Mouse (Mus musculus) myocyte (in vitro differentiated cells): ENCODE measurements at regions not wholly inside any gene's neighbourhood (a gene's known extent, or its start where the extent isn't known, plus 50 kb on each side); places are given as distances from the start of the nearest gene placed in this dataset.

Experiments
- H3K27me3 ChIP-seq: one replicate; pipeline ENCODE4 v1.6.1; 2011; ENCODE audit not compliant: control insufficient read depth, insufficient read depth, insufficient read length
- H3K36me3 ChIP-seq: one replicate; pipeline ENCODE4 v1.6.1; 2011; ENCODE audit not compliant: control insufficient read depth, insufficient read depth
- H3K4me2 ChIP-seq: one replicate; pipeline ENCODE4 v1.6.1; 2011; ENCODE audit warnings: low read depth, control low read depth
- H3K4me3 ChIP-seq: one replicate; pipeline ENCODE4 v1.5.1; 2011; ENCODE audit warnings: mild to moderate bottlenecking, control low read depth, moderate library complexity
- H3K79me2 ChIP-seq: one replicate; pipeline ENCODE4 v1.6.1; 2011; ENCODE audit not compliant: control insufficient read depth, insufficient read depth
- H3ac ChIP-seq: one replicate; pipeline ENCODE4 v1.6.1; 2011; ENCODE audit not compliant: control insufficient read depth, insufficient read length
- CEBPB ChIP-seq: IDR thresholded peaks from 2 replicates; pipeline ENCODE4 v1.6.1; 2011; ENCODE audit warnings: mild to moderate bottlenecking, moderate library complexity; ENCODE audit not compliant: poor library complexity, insufficient read depth, severe bottlenecking
- E2F4 ChIP-seq: IDR thresholded peaks from one replicate; pipeline ENCODE4 v1.6.1; 2011; ENCODE audit warnings: mild to moderate bottlenecking, control low read depth, moderate library complexity; ENCODE audit not compliant: insufficient read depth
- MAX ChIP-seq: IDR thresholded peaks from one replicate; pipeline ENCODE4 v1.6.1; 2011; ENCODE audit warnings: low read depth, mild to moderate bottlenecking, control low read depth
- MYOD1 ChIP-seq, 3 experiments: IDR thresholded peaks; one replicate each; pipeline ENCODE4 v1.6.1; 2011; ENCODE audit warnings: control low read depth in 2 of 3, low read depth in 2 of 3, mild to moderate bottlenecking in 2 of 3, moderate library complexity in 1 of 3; ENCODE audit not compliant: insufficient read length in 2 of 3, control insufficient read depth in 1 of 3
- MYOG ChIP-seq, 3 experiments: IDR thresholded peaks; one replicate each; pipeline ENCODE4 v1.6.1; 2011; ENCODE audit warnings: control low read depth in 2 of 3, low read depth in 2 of 3, mild to moderate bottlenecking in 2 of 3; ENCODE audit not compliant: insufficient read length in 2 of 3, control insufficient read depth in 1 of 3, insufficient read depth in 1 of 3
- POLR2A ChIP-seq: IDR thresholded peaks from one replicate; pipeline ENCODE4 v1.6.1; 2011; ENCODE audit warnings: low read depth, mild to moderate bottlenecking, control low read depth, moderate library complexity; ENCODE audit not compliant: insufficient read length
- POLR2AphosphoS2 ChIP-seq: IDR thresholded peaks from one replicate; pipeline ENCODE4 v1.6.1; 2011; ENCODE audit warnings: low read depth, control low read depth; ENCODE audit not compliant: insufficient read length
- REST ChIP-seq: IDR thresholded peaks from one replicate; pipeline ENCODE4 v1.6.1; 2011; ENCODE audit warnings: mild to moderate bottlenecking, control low read depth, moderate library complexity; ENCODE audit not compliant: insufficient read depth, insufficient read length
- SRF ChIP-seq: IDR thresholded peaks from one replicate; pipeline ENCODE4 v1.6.1; 2011; ENCODE audit warnings: low read depth; ENCODE audit not compliant: control insufficient read depth, insufficient read length
- TCF12 ChIP-seq: IDR thresholded peaks from one replicate; pipeline ENCODE4 v1.6.1; 2011; ENCODE audit warnings: mild to moderate bottlenecking, control low read depth; ENCODE audit not compliant: poor library complexity, insufficient read depth, severe bottlenecking
- TCF3 ChIP-seq: IDR thresholded peaks from one replicate; pipeline ENCODE4 v1.6.1; 2011; ENCODE audit warnings: low read depth, control low read depth; ENCODE audit not compliant: insufficient read length
- USF1 ChIP-seq: IDR thresholded peaks from one replicate; pipeline ENCODE4 v1.6.1; 2011; ENCODE audit warnings: low read depth, mild to moderate bottlenecking, control low read depth, moderate library complexity

- Histone ChIP-seq H3K27me3 (no peaks in the 10 kb centered on the region), H3ac (no peak overlapping the region), H3K4me3 (no peak overlapping the region), H3K36me3 (no peaks in the 10 kb centered on the region), H3K4me2 (no peak overlapping the region), H3K79me2 (no peaks in the 10 kb centered on the region)
- no peak for TF ChIP-seq MAX
- no peak for TF ChIP-seq MYOG (IDR thresholded peaks at IDR 0.05; ENCODE audit: control insufficient read depth in 1 of 3, insufficient read depth in 1 of 3, insufficient read length in 2 of 3, low read depth in 2 of 3)
- TF ChIP-seq TCF12, result no peak
- no peak for TF ChIP-seq POLR2A
- TF ChIP-seq SRF, result no peak
- no peak for TF ChIP-seq CEBPB
- no peak for TF ChIP-seq REST
- TF ChIP-seq USF1, result no peak
- TF ChIP-seq TCF3, result no peak
- no peak for TF ChIP-seq E2F4
- no peak for TF ChIP-seq POLR2AphosphoS2
- TF ChIP-seq MYOD1 (IDR thresholded peaks at IDR 0.05; ENCODE audit: control insufficient read depth in 1 of 3, insufficient read length in 2 of 3, low read depth in 2 of 3), result no peak
Observed at GRCm38 (mm10) chr8:116215909-116216308, 288.9 kb upstream of the Dynlrb2 start.

- Histone ChIP-seq H3ac (no peak overlapping the region), H3K36me3 (no peaks in the 10 kb centered on the region), H3K79me2 (no peaks in the 10 kb centered on the region), H3K27me3 (no peaks in the 10 kb centered on the region), H3K4me3 (no peak overlapping the region), H3K4me2 (no peak overlapping the region)
- TF ChIP-seq TCF12 (no peak), POLR2AphosphoS2 (no peak), CEBPB (no peak), MYOG (IDR thresholded peaks at IDR 0.05; ENCODE audit: control insufficient read depth in 1 of 3, insufficient read depth in 1 of 3, insufficient read length in 2 of 3, low read depth in 2 of 3) (no peak), SRF (no peak), REST (no peak), E2F4 (no peak), USF1 (no peak), MYOD1 (IDR thresholded peaks at IDR 0.05; ENCODE audit: control insufficient read depth in 1 of 3, insufficient read length in 2 of 3, low read depth in 2 of 3) (no peak), TCF3 (no peak), POLR2A (no peak), MAX (no peak)
Observed at GRCm38 (mm10) chr8:116215286-116215860, 289.4 kb upstream of the Dynlrb2 start.

- Histone ChIP-seq H3K4me3 (no peak overlapping the region), H3K4me2 (no peak overlapping the region), H3K36me3 (no peaks in the 10 kb centered on the region), H3ac (no peak overlapping the region), H3K27me3 (no peaks in the 10 kb centered on the region), H3K79me2 (no peaks in the 10 kb centered on the region)
- TF ChIP-seq MAX, result no peak
- TF ChIP-seq MYOG (IDR thresholded peaks at IDR 0.05; ENCODE audit: control insufficient read depth in 1 of 3, insufficient read depth in 1 of 3, insufficient read length in 2 of 3, low read depth in 2 of 3), result no peak
- TF ChIP-seq USF1, result no peak
- no peak for TF ChIP-seq CEBPB
- no peak for TF ChIP-seq TCF3
- no peak for TF ChIP-seq SRF
- no peak for TF ChIP-seq MYOD1 (IDR thresholded peaks at IDR 0.05; ENCODE audit: control insufficient read depth in 1 of 3, insufficient read length in 2 of 3, low read depth in 2 of 3)
- no peak for TF ChIP-seq E2F4
- no peak for TF ChIP-seq TCF12
- TF ChIP-seq POLR2A, result no peak
- no peak for TF ChIP-seq POLR2AphosphoS2
- TF ChIP-seq REST, result no peak
Observed at GRCm38 (mm10) chr8:116203631-116204030, 301.1 kb upstream of the Dynlrb2 start.

DNA sequence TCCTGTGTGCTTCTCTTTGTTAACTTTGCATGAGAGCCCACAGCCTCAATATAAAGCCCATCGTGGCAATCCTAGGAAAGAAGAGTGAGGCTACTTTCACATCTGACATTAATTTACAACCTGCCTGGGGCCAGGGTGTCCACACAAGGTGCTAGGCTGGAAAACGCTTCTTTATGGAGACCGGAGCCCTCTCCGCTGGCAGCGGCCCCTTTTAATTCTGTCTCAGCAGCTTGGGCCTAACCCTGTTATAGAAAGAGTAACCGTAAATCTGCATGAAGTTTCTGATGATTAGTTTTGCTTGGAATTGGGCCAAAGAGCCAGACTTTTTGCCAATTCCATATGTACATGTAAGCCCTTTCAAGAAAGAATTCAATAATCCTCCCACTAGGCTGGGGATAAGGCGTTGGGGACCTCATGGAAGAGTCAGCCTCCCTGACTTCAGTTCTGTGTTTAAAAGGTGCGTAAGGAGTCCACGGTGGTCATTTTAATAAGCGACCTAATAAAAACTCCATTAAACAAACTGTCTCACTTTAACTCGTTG, 304.2 kb upstream of the Dynlrb2 start:
- no peak overlapping the region for H3K4me3 ChIP-seq
- H3K36me3 ChIP-seq, result no peaks in the 10 kb centered on the region
- H3ac ChIP-seq, result no peak overlapping the region
- no peaks in the 10 kb centered on the region for H3K27me3 ChIP-seq
- H3K4me2 ChIP-seq, result no peak overlapping the region
- TF ChIP-seq MYOD1 (IDR thresholded peaks at IDR 0.05; ENCODE audit: control insufficient read depth in 1 of 3, insufficient read length in 2 of 3, low read depth in 2 of 3) (no peak), SRF (no peak), POLR2AphosphoS2 (no peak), CEBPB (no peak), USF1 (no peak), REST (no peak)
- no peaks in the 10 kb centered on the region for H3K79me2 ChIP-seq
